Mouse (Mus musculus) midbrain, postnatal 0 days (tissue): ENCODE measurements at regions not wholly inside any gene's neighbourhood (a gene's known extent, or its start where the extent isn't known, plus 50 kb on each side); places are given as distances from the start of the nearest gene placed in this dataset.
A peak's percentile ranks its signal among the peaks of the same experiment; 100 is the strongest.
"Not testable (repeated sequence)": the region's sequence is repeated elsewhere in the genome, so short reads cannot be mapped to it uniquely, and the experiment has no call there.

Experiments used
- ATAC-seq: fragments of 200-750 bp; cut with Nextera tagmentation; 2 replicates; pipeline ENCODE4 v1.8.0; 2017; ENCODE audit warnings: moderate number of reproducible peaks, mild to moderate bottlenecking, moderate TSS enrichment, moderate library complexity; ENCODE audit not compliant: low FRiP score
- DNase-seq: peaks from one replicate; pipeline ENCODE4 v3.0.0-alpha.2; 2015; ENCODE audit warnings: low spot score
- H3K27ac ChIP-seq: fragments of 300-500 bp; sonication (generic); 2 replicates; pipeline ENCODE4 v1.5.1; 2014; ENCODE audit warnings: low read depth, mild to moderate bottlenecking, low read length, mixed read lengths
- H3K27me3 ChIP-seq: fragments of 300-500 bp; sonication (generic); 2 replicates; pipeline ENCODE4 v1.6.1; 2014; ENCODE audit warnings: low read length, control low read depth, mixed read lengths; ENCODE audit not compliant: insufficient read depth
- H3K36me3 ChIP-seq: fragments of 300-500 bp; sonication (generic); 2 replicates; pipeline ENCODE4 v1.6.1; 2014; ENCODE audit warnings: low read length, control low read depth, mixed read lengths; ENCODE audit not compliant: insufficient read depth
- H3K4me1 ChIP-seq: fragments of 300-500 bp; sonication (generic); 2 replicates; pipeline ENCODE4 v1.6.1; 2014; ENCODE audit warnings: mild to moderate bottlenecking, control low read depth, antibody characterized with exemption, low read length, mixed read lengths; ENCODE audit not compliant: insufficient read depth
- H3K4me2 ChIP-seq: fragments of 300-500 bp; sonication (generic); 2 replicates; pipeline ENCODE4 v1.6.1; 2014; ENCODE audit warnings: low read depth, mild to moderate bottlenecking, low read length, mixed read lengths; ENCODE audit not compliant: poor library complexity, severe bottlenecking
- H3K4me3 ChIP-seq: fragments of 300-500 bp; sonication (generic); 2 replicates; pipeline ENCODE4 v1.5.1; 2014; ENCODE audit warnings: low read depth, mild to moderate bottlenecking, low read length, moderate library complexity
- H3K9ac ChIP-seq: fragments of 300-500 bp; sonication (generic); replicated peaks from 2 replicates; pipeline ENCODE4 v1.6.1; 2014; ENCODE audit warnings: mild to moderate bottlenecking, low read length, moderate library complexity, mixed read lengths; ENCODE audit not compliant: poor library complexity, severe bottlenecking
- H3K9me3 ChIP-seq: fragments of 300-500 bp; sonication (generic); 2 replicates; pipeline ENCODE4 v1.6.1; 2016; ENCODE audit warnings: low read length, control low read depth
- CTCF ChIP-seq: IDR thresholded peaks from 2 replicates; pipeline ENCODE4 v1.5.1; 2016; ENCODE audit warnings: antibody characterized with exemption, mild to moderate bottlenecking
- WGBS: fragments of 180-500 bp; shearing (Covaris S2); extraction: QIAGEN DNeasy Blood & Tissue Kit; methylation state at CpG from one replicate; pipeline ENCODE4 v1.1.7; 2014; 5-methylcytosine and 5-hydroxymethylcytosine counted together

- Histone ChIP-seq H3K4me2 (no peak overlapping the region), H3K9ac (no peak overlapping the region), H3K4me3 (no peak overlapping the region), H3K27ac (no peak overlapping the region), H3K9me3 (no peaks in the 10 kb centered on the region), H3K27me3 (no peaks in the 10 kb centered on the region), H3K4me1 (no peaks in the 10 kb centered on the region), H3K36me3 (no peaks in the 10 kb centered on the region)
- TF ChIP-seq CTCF: no peak
- ATAC-seq (no peak), DNase-seq (no peak)
- WGBS: 43% methylated on average over 4 of the region's 4 CpGs
Measured at GRCm38 (mm10) chr4:143036704-143037103, 176.1 kb downstream of the Prdm2 start.

- H3K27me3 ChIP-seq, H3K36me3 ChIP-seq, H3K9me3 ChIP-seq, H3K4me1 ChIP-seq, H3K27ac ChIP-seq, DNase-seq, H3K9ac ChIP-seq, ATAC-seq, H3K4me3 ChIP-seq, H3K4me2 ChIP-seq: not testable (repeated sequence)
- WGBS: 53% methylated on average over 2 of the region's 2 CpGs
Measured at GRCm38 (mm10) chr4:143035089-143035488, 177.7 kb downstream of the Prdm2 start.

GRCm38 (mm10) chr4:143034324-143034723 is 178.5 kb downstream of the Prdm2 start:
- H3K36me3 ChIP-seq, H3K27ac ChIP-seq, H3K27me3 ChIP-seq, H3K4me1 ChIP-seq, H3K4me2 ChIP-seq, DNase-seq, H3K9me3 ChIP-seq, H3K4me3 ChIP-seq, H3K9ac ChIP-seq, ATAC-seq: not testable (repeated sequence)
- WGBS: 71% methylated on average over 2 of the region's 2 CpGs

- H3K36me3 ChIP-seq, H3K4me3 ChIP-seq, H3K27me3 ChIP-seq, H3K9me3 ChIP-seq, H3K4me1 ChIP-seq, H3K9ac ChIP-seq, H3K4me2 ChIP-seq, DNase-seq, ATAC-seq, H3K27ac ChIP-seq: not testable (repeated sequence)
- TF ChIP-seq CTCF: peak; percentile 35
- 74% methylated on average over 4 of the region's 4 CpGs for WGBS
Measured at GRCm38 (mm10) chr4:143029813-143030212, 183.0 kb downstream of the Prdm2 start.

GRCm38 (mm10) chr4:143027292-143027691 is 185.5 kb downstream of the Prdm2 start:
- ATAC-seq: peak; percentile 74; the same call in 1 of the 2 replicates
- H3K4me1 ChIP-seq: no peaks in the 10 kb centered on the region
- no peak overlapping the region for H3K4me3 ChIP-seq
- no peaks in the 10 kb centered on the region for H3K27me3 ChIP-seq
- DNase-seq: peak; percentile 87
- no peaks in the 10 kb centered on the region for H3K36me3 ChIP-seq
- peak; percentile 97 for TF ChIP-seq CTCF
- no peaks in the 10 kb centered on the region for H3K9me3 ChIP-seq
- WGBS: 8% methylated on average over 5 of the region's 5 CpGs
- H3K9ac ChIP-seq: no peak overlapping the region
- H3K4me2 ChIP-seq: no peak overlapping the region
- no peak overlapping the region for H3K27ac ChIP-seq

- peak; percentile 95 for TF ChIP-seq CTCF
- Histone ChIP-seq H3K4me1 (no peaks in the 10 kb centered on the region), H3K27me3 (no peaks in the 10 kb centered on the region), H3K36me3 (no peaks in the 10 kb centered on the region), H3K4me3 (no peak overlapping the region), H3K4me2 (no peak overlapping the region), H3K27ac (no peak overlapping the region), H3K9ac (no peak overlapping the region), H3K9me3 (no peaks in the 10 kb centered on the region)
- 44% methylated on average over 10 of the region's 10 CpGs for WGBS
- peak; percentile 77 for ATAC-seq
- DNase-seq: peak; percentile 84
Measured at GRCm38 (mm10) chr4:143021242-143021881, 191.4 kb downstream of the Prdm2 start.
